Comparison of ENCODE assay signal across 23 mouse cellular contexts in genomic region chr10:128928356-128928755, GRCm38 (mm10). TPM values are rescaled to one million over a fixed set of nuclear protein-coding genes. Genes with fewer than 3 reads are reported as not detected.
A peak's percentile ranks its signal among the peaks of the same experiment; 100 is the strongest.
DNase-seq lines count a peak whose midpoint lies in the region; ATAC-seq and TF ChIP-seq lines count a peak whose summit lies in the region.
"Had no signal": no experiment of that assay in that cellular context is flagged by ENCODE, and none has a peak within 500 bp of the region (broad histone marks: within the 10 kb centered on the region; RNA-seq: fewer than 3 reads in every experiment).

No protein-coding gene starts in this region.

- TF ChIP-seq CTCF in layer of hippocampus, adult 2 months (conservative IDR thresholded peaks at IDR 0.05), result no peak
- TF ChIP-seq CTCF in left cerebral cortex, adult 2 months (IDR thresholded peaks at IDR 0.05), result no peak

- H3K9me3 ChIP-seq in forebrain, embryonic 14.5 days (replicated peaks; ENCODE audit: control insufficient read depth, low read length), result no peaks in the 10 kb centered on the region
- no peaks in the 10 kb centered on the region for H3K9me3 ChIP-seq in forebrain, embryonic 11.5 days (ENCODE audit: control insufficient read depth, low read length)
- H3K9me3 ChIP-seq: forebrain, embryonic 15.5 days; limb, embryonic 10.5 days; liver, embryonic 12.5 days had no signal

- peaks cover 21% of the 10 kb centered on the region for H3K27me3 ChIP-seq in forebrain, embryonic 14.5 days (replicated peaks; ENCODE audit: control insufficient read depth, insufficient read depth, low read length)
- H3K27me3 ChIP-seq in forebrain, embryonic 11.5 days (ENCODE audit: control insufficient read depth, insufficient read depth, low read length), result peaks cover 13% of the 10 kb centered on the region
- H3K27me3 ChIP-seq in myocyte (ENCODE audit: control insufficient read depth, insufficient read depth, insufficient read length), result no peaks in the 10 kb centered on the region

- H3K36me3 ChIP-seq in forebrain, embryonic 14.5 days (ENCODE audit: control insufficient read depth, insufficient read depth, low read length), result no peaks in the 10 kb centered on the region
- no peaks in the 10 kb centered on the region for H3K36me3 ChIP-seq in forebrain, embryonic 11.5 days (ENCODE audit: control insufficient read depth, insufficient read depth, low read length)
- H3K36me3 ChIP-seq in myocyte (ENCODE audit: control insufficient read depth, insufficient read depth), result no peaks in the 10 kb centered on the region
- H3K36me3 ChIP-seq: forebrain, embryonic 15.5 days; limb, embryonic 10.5 days; liver, embryonic 12.5 days had no signal

- no peak for TF ChIP-seq POLR2A in myocyte (IDR thresholded peaks at IDR 0.05; ENCODE audit: insufficient read length, low read depth)

- H3K79me2 ChIP-seq in myocyte (ENCODE audit: control insufficient read depth, insufficient read depth), result peaks cover 23% of the 10 kb centered on the region

- H3K27ac ChIP-seq in forebrain, embryonic 14.5 days (ENCODE audit: low read depth, low read length), result no peak overlapping the region
- H3K27ac ChIP-seq in forebrain, embryonic 11.5 days (ENCODE audit: low read depth, low read length), result no peak overlapping the region
- H3K27ac ChIP-seq in layer of hippocampus, adult 2 months, result peak overlapping the region; percentile 43; the same call in 1 of the 2 replicates
- no peak overlapping the region for H3K27ac ChIP-seq in left cerebral cortex, adult 2 months
- H3K27ac ChIP-seq: forebrain, embryonic 15.5 days; limb, embryonic 10.5 days; liver, embryonic 12.5 days had no signal

- H3K9ac ChIP-seq in forebrain, embryonic 14.5 days (ENCODE audit: low read length), result no peak overlapping the region
- H3K9ac ChIP-seq in forebrain, embryonic 11.5 days (ENCODE audit: low read length), result no peak overlapping the region
- H3K9ac ChIP-seq: forebrain, embryonic 15.5 days; liver, embryonic 12.5 days had no signal

- H3K4me2 ChIP-seq in forebrain, embryonic 14.5 days (ENCODE audit: low read length), result no peak overlapping the region
- no peak overlapping the region for H3K4me2 ChIP-seq in forebrain, embryonic 11.5 days (ENCODE audit: low read depth, low read length, severe bottlenecking)
- peak overlapping the region; percentile 60 for H3K4me2 ChIP-seq in myocyte (ENCODE audit: low read depth)
- H3K4me2 ChIP-seq: forebrain, embryonic 15.5 days; heart, embryonic 11.5 days; liver, embryonic 12.5 days had no signal

- 11% methylated on average over 4 of the region's 4 CpGs for WGBS in forebrain, embryonic 14.5 days
- WGBS in forebrain, embryonic 11.5 days, result 32% methylated on average over 4 of the region's 4 CpGs

- ATAC-seq in forebrain, embryonic 14.5 days, result no peak
- ATAC-seq in forebrain, embryonic 11.5 days (replicated peaks; ENCODE audit: low FRiP score), result no peak
- ATAC-seq: forebrain, embryonic 15.5 days; liver, embryonic 12.5 days; lung, postnatal 0 days had no signal

- H3K4me1 ChIP-seq in forebrain, embryonic 14.5 days (ENCODE audit: control insufficient read depth, insufficient read depth, low read length), result peaks cover 12% of the 10 kb centered on the region
- 0 out of 2 replicates have a peak, but pooled peaks cover 2% of the 10 kb centered on the region for H3K4me1 ChIP-seq in forebrain, embryonic 11.5 days (replicated peaks; ENCODE audit: control insufficient read depth, insufficient read depth, low read length)

- peak; percentile 46 for DNase-seq in forebrain, embryonic 14.5 days (ENCODE audit: low spot score)
- no peak for DNase-seq in forebrain, embryonic 11.5 days (ENCODE audit: low spot score)
- no peak for DNase-seq in layer of hippocampus, adult 2 months (ENCODE audit: low spot score in 2 of 2)
- no peak for DNase-seq in layer of hippocampus, adult 8-10 months (ENCODE audit: low spot score in 2 of 2)
- DNase-seq in Muller cell, postnatal 12 days (ENCODE audit: inconsistent ontology term), result peak; percentile 80
- DNase-seq in left cerebral cortex, adult 2 months (ENCODE audit: extremely low spot score in 1 of 2, low spot score in 2 of 2), result no peak
- DNase-seq: adrenal gland, postnatal 14 days; kidney, adult 18-20 months; kidney, postnatal 25 days; thymus, postnatal 36 days had no signal

- intact Hi-C loops in left cerebral cortex, adult 2 months (cut with DNase I), result no loop called here

- H3K4me3 ChIP-seq in forebrain, embryonic 14.5 days (ENCODE audit: low read depth, low read length), result no peak overlapping the region
- no peak overlapping the region for H3K4me3 ChIP-seq in forebrain, embryonic 11.5 days (ENCODE audit: low read depth, low read length)
- H3K4me3 ChIP-seq in layer of hippocampus, adult 2 months, result no peak overlapping the region
- no peak overlapping the region for H3K4me3 ChIP-seq in myocyte
- H3K4me3 ChIP-seq in left cerebral cortex, adult 2 months, result no peak overlapping the region
- H3K4me3 ChIP-seq: forebrain, embryonic 15.5 days; limb, embryonic 10.5 days; liver, embryonic 12.5 days had no signal

- H3ac ChIP-seq in myocyte (ENCODE audit: control insufficient read depth, insufficient read length), result no peak overlapping the region

TF ChIP-seq in myocyte, 11 proteins besides CTCF, POLR2A, EP300 and RAD21:
- TF ChIP-seq MYOD1 (IDR thresholded peaks at IDR 0.05; ENCODE audit: control insufficient read depth in 1 of 3, insufficient read length in 2 of 3, low read depth in 2 of 3) (no peak), REST (IDR thresholded peaks at IDR 0.05; ENCODE audit: insufficient read depth, insufficient read length) (no peak), MAX (IDR thresholded peaks at IDR 0.05; ENCODE audit: low read depth) (no peak), CEBPB (IDR thresholded peaks at IDR 0.05; ENCODE audit: insufficient read depth, poor library complexity, severe bottlenecking) (0 out of 2 replicates have a peak, but pooled peaks have one; percentile 39)

RNA-seq across cellular contexts. Expression of gene Bloc1s1, which starts 4.5 kb away (rescaled TPM):
- 244 and 295 TPM in 2 replicates for polyA plus RNA-seq in forebrain, embryonic 14.5 days (2014; fragmentation: Nextera tagmentation; extraction: Ambion mirVana)
- polyA plus RNA-seq in forebrain, embryonic 11.5 days (2014; fragmentation: Nextera tagmentation; extraction: Ambion mirVana), result 191 and 202 TPM in 2 replicates
- total RNA-seq in layer of hippocampus, adult 2 months (2021), result 100 to 1,000 TPM in 1 of 2 experiments, 10 to 100 TPM in 1; 88.5 to 102 TPM
- 100 to 1,000 TPM in 2 of 4 experiments, 10 to 100 TPM in 2; 69.0 to 104 (median 90.6) TPM for total RNA-seq in layer of hippocampus, adult 8-10 months (2022)
- 238 TPM for polyA plus RNA-seq in myocyte (2012; fragmentation: generic; extraction: Trizol)
- 10 to 100 TPM; 78.8 to 80.8 TPM for total RNA-seq in left cerebral cortex, adult 2 months (2021)

RNA-seq across cellular contexts. Expression of gene Itga7, which starts 5.3 kb away (rescaled TPM):
- polyA plus RNA-seq in forebrain, embryonic 14.5 days (2014; fragmentation: Nextera tagmentation; extraction: Ambion mirVana), result 1.3 and 1.8 TPM in 2 replicates
- 0.65 and 0.69 TPM in 2 replicates for polyA plus RNA-seq in forebrain, embryonic 11.5 days (2014; fragmentation: Nextera tagmentation; extraction: Ambion mirVana)
- 10 to 100 TPM; 39.5 to 42.9 TPM for total RNA-seq in layer of hippocampus, adult 2 months (2021)
- 10 to 100 TPM; 29.5 to 35.4 (median 31.6) TPM for total RNA-seq in layer of hippocampus, adult 8-10 months (2022)
- polyA plus RNA-seq in myocyte (2012; fragmentation: generic; extraction: Trizol), result 635 TPM
- 10 to 100 TPM; 13.2 to 16.3 TPM for total RNA-seq in left cerebral cortex, adult 2 months (2021)
- total RNA-seq: hematopoietic stem cell, adult 5-6 weeks; megakaryocyte, adult 5-6 weeks had no signal

RNA-seq across cellular contexts. Expression of gene Rdh5, which starts 5.7 kb away (rescaled TPM):
- 8.8 and 9.9 TPM in 2 replicates for polyA plus RNA-seq in forebrain, embryonic 14.5 days (2014; fragmentation: Nextera tagmentation; extraction: Ambion mirVana)
- polyA plus RNA-seq in forebrain, embryonic 11.5 days (2014; fragmentation: Nextera tagmentation; extraction: Ambion mirVana), result 12.3 and 12.6 TPM in 2 replicates
- 1 to 10 TPM; 4.3 to 8.4 TPM for total RNA-seq in layer of hippocampus, adult 2 months (2021)
- total RNA-seq in layer of hippocampus, adult 8-10 months (2022), result 1 to 10 TPM; 4.5 to 7.8 (median 7.2) TPM
- polyA plus RNA-seq in myocyte (2012; fragmentation: generic; extraction: Trizol), result 63.3 TPM
- total RNA-seq in left cerebral cortex, adult 2 months (2021), result 1 to 10 TPM; 6.5 to 7.4 TPM

RNA-seq across cellular contexts. Expression of gene Cd63, which starts 27.6 kb away (rescaled TPM):
- polyA plus RNA-seq in forebrain, embryonic 14.5 days (2014; fragmentation: Nextera tagmentation; extraction: Ambion mirVana), result 122 and 126 TPM in 2 replicates
- 144 and 151 TPM in 2 replicates for polyA plus RNA-seq in forebrain, embryonic 11.5 days (2014; fragmentation: Nextera tagmentation; extraction: Ambion mirVana)
- 10 to 100 TPM; 71.0 to 81.9 TPM for total RNA-seq in layer of hippocampus, adult 2 months (2021)
- 100 to 1,000 TPM in 2 of 4 experiments, 10 to 100 TPM in 2; 76.9 to 199 (median 126) TPM for total RNA-seq in layer of hippocampus, adult 8-10 months (2022)
- 2,403 TPM for polyA plus RNA-seq in myocyte (2012; fragmentation: generic; extraction: Trizol)
- 10 to 100 TPM; 63.7 to 73.3 TPM for total RNA-seq in left cerebral cortex, adult 2 months (2021)

RNA-seq across cellular contexts. Expression of gene Mettl7b, which starts 32.4 kb away (rescaled TPM):
- polyA plus RNA-seq in forebrain, embryonic 14.5 days (2014; fragmentation: Nextera tagmentation; extraction: Ambion mirVana), result not detected in 2 replicates
- polyA plus RNA-seq in forebrain, embryonic 11.5 days (2014; fragmentation: Nextera tagmentation; extraction: Ambion mirVana), result not detected in 2 replicates
- total RNA-seq in layer of hippocampus, adult 2 months (2021), result not detected
- not detected for total RNA-seq in layer of hippocampus, adult 8-10 months (2022)
- polyA plus RNA-seq in myocyte (2012; fragmentation: generic; extraction: Trizol), result 0.71 TPM
- not detected for total RNA-seq in left cerebral cortex, adult 2 months (2021)
- total RNA-seq: hematopoietic stem cell, adult 5-6 weeks; layer of hippocampus, postnatal 14 days; megakaryocyte, adult 5-6 weeks; monocyte, adult 5-6 weeks had no signal
- polyA plus RNA-seq: cortical plate, adult 2 months; embryonic facial prominence, embryonic 14.5 days; forebrain, embryonic 15.5 days; heart, embryonic 11.5 days; limb, embryonic 10.5 days; liver, embryonic 12.5 days; spleen, adult 2 months had no signal

Comparison
In these comparisons a context has a peak if more than half of its experiments do, and no peak if none do; other contexts are left out.
1. DNase-seq: peak in forebrain, embryonic 14.5 days (single experiment) and Muller cell, postnatal 12 days (single experiment); none in forebrain, embryonic 11.5 days (single experiment), layer of hippocampus, adult 2 months (0 of 2), layer of hippocampus, adult 8-10 months (0 of 2) and left cerebral cortex, adult 2 months (0 of 2).